Mouse (Mus musculus): ENCODE data around the gene Ubl7. TPM values are rescaled to one million over a fixed set of nuclear protein-coding genes. Genes with fewer than 3 reads are reported as not detected.

Ubl7 gene
- total RNA-seq, 2 experiments from 2014 or later = 78.8 to 85.3 TPM

GRCm38 (mm10) chr9:57907206-57907605, 3.6 kb upstream of the Ubl7 start:
- no peak for DNase-seq (ENCODE audit: low spot score in 2 of 2)

DNA sequence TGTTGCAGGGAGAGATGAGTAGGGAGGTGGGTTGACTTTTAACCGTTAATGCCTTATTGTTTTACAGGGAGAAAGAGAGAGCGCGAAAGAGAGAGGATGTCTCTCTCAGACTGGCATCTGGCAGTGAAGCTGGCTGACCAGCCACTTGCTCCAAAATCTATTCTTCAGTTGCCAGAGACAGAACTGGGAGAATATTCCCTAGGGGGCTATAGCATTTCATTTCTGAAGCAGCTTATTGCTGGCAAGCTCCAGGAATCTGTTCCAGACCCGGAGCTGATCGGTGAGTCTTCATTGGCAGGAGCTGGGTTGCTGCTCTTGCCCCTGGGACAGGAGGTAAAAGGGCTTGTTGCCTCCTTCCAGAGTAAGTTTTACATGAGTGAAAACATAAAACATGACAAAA, 1.8 kb downstream of the Ubl7 start:
- DNase-seq (ENCODE audit: low spot score in 2 of 2) = no peak

GRCm38 (mm10) chr9:57921491-57922060, 10.8 kb downstream of the Ubl7 start:
- DNase-seq (ENCODE audit: low spot score in 2 of 2) = no peak

GRCm38 (mm10) chr9:57922381-57922780, 11.6 kb downstream of the Ubl7 start:
- DNase-seq (ENCODE audit: low spot score in 2 of 2) = no peak

GRCm38 (mm10) chr9:57923046-57923445, 12.3 kb downstream of the Ubl7 start:
- no peak for DNase-seq (ENCODE audit: low spot score in 2 of 2)

- DNase-seq (ENCODE audit: low spot score in 2 of 2) = peak in 1 of 2 experiments; percentile 1
Observed at GRCm38 (mm10) chr9:57931166-57931767, 20.5 kb downstream of the Ubl7 start.

DNA sequence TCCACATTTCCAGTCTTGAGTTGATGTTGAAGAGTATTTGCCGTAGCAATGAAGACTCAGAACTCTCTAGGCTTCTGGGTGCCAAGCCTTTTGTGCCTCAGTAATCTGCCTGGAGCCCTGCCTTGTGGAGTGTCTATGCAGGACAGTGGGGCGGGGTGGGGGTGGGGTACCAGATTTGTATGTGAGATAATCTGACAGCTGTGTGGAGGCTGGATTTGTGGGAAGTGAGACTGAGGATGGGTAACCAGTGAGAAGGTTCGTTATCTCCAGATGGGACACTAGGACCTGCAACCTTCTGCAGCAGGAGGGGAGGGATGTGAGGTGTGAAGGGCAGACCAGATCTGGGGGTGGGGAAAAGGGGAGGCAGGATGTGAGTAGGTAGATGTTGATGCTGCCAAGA, 21.5 kb downstream of the Ubl7 start:
- DNase-seq (ENCODE audit: low spot score in 2 of 2) = no peak

- DNase-seq (ENCODE audit: low spot score in 2 of 2) = no peak
Observed at GRCm38 (mm10) chr9:57932831-57933602, 22.2 kb downstream of the Ubl7 start.

- DNase-seq (ENCODE audit: low spot score in 2 of 2) = peak; percentile 60 to 78
Observed at GRCm38 (mm10) chr9:57935683-57936437, 25.1 kb downstream of the Ubl7 start.

DNA sequence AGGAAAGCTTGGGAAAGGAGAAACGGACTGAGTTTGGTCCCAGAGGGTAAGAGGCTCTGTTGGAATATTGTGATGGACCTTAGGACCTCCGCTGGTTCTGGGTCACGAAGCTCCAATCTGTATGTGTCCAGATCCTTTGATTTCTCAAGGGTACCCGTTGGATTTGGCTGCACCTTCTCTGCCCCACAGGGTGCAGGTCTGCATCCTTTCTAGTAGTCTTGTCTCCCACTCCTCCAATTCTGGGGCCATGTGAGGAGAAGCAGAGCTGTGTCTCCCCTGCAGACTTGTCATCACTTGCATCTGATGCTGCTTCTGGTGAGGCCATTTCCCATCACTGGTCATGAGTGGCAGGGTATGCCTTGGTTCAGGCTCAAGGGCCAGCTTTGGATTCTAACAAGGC, 26.4 kb downstream of the Ubl7 start:
- no peak for DNase-seq (ENCODE audit: low spot score in 2 of 2)

DNA sequence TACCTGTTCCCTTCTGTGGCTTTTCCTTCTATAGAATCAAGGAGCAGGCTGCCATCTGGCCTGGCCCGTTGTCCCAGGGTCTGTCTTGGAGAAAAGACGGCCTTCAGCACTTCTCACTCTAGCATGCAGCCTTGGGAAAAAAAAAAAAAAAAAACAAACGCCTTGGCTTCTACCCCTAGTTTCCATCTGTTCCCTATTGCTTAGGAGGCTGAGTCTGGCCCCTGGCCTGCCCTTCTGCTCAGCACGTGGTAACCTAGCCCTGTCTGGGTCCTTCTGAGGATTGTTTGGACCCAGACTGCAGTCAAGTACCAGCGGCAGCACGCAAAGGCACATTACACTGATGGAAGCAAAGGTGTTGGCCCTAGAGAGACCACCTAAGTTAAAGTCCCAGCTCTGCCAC, 26.9 kb downstream of the Ubl7 start:
- DNase-seq (ENCODE audit: low spot score in 2 of 2) = no peak

DNA sequence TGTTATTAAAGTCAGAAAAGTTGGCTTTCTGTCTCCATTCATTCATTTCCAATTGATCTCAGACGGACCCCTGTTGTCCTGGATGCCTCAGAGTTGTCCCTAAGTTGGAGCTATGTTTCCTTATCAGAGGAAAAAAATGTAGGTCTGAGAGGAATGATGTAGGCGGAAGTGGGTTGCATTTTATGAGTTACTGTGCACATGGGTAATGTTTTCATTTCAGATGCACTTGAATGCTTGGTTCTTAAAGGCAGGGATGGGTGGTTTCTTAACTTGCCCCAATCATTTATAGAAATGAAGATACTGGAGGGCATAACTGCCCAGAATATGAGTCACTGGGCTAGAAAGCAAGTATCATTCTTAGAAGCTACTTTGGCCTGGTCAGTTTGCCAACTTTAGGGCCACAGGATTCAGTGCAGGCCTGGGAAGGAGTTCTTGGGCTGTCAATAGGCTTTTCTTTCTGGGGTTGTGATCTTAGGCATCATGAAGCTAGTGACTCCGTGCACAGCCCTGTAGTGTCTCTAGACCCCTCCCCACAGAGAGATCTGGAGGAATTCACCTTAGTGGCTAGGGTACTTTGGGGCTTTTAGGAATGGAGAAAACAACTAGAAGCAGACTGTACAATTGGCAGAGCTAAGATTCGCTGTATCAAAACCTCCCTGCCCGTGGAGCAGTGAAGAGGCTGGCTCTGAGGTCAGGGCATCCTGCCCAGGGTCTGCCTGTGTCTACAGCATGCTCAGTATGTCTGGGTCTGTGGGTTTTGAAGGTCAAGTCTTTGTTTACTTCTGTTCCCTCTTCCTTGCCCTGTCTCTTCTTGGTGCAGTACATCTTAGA, 27.7 kb downstream of the Ubl7 start:
- DNase-seq (ENCODE audit: low spot score in 2 of 2) = no peak

- peak; percentile 35 to 47 for DNase-seq (ENCODE audit: low spot score in 2 of 2)
Observed at GRCm38 (mm10) chr9:57939431-57940348, 28.9 kb downstream of the Ubl7 start, which contains the start of gene Sema7a. Sema7a (plus strand) TSS chr9:57940112.

- peak in 1 of 2 experiments; percentile 30 for DNase-seq (ENCODE audit: low spot score in 2 of 2)
Observed at GRCm38 (mm10) chr9:57940349-57940794, 29.6 kb downstream of the Ubl7 start.

DNA sequence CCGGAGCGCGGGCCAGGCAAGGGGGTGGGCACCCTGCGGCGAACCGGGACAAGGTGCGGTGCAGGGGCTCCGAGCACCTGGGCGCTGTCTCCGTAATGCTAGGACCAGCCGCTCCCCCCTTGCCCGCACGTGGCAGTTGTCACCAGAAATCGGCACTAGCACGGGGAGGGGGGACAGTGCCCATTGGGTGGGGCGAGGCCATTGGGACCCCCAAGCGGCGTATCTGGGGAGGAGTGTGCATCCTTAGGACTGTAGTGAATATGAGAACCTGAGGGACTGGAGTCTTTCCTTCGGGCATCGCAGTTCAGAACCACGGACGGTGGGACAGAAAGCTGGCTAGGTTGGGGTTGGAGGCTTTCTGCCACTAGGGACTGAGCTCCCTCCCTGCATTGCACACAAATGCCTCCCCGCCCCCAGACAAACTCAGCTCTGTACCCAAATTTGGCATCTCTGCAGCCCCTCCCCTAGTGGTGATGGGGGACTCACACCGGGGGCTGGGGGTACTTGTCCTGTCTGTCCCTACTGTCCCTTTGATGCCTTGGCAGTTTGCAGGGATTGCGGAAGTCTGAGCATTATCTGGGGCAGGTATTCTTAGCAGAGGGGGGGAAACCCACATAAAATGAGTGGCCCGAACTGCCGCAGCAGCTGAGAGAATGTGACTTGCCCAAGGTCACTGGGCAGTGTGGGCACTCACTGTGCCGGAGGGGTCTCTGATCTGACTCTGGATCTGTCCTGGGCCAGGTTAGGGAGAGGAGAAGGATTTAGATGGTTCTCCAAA, 30.3 kb downstream of the Ubl7 start:
- no peak for DNase-seq (ENCODE audit: low spot score in 2 of 2)

DNA sequence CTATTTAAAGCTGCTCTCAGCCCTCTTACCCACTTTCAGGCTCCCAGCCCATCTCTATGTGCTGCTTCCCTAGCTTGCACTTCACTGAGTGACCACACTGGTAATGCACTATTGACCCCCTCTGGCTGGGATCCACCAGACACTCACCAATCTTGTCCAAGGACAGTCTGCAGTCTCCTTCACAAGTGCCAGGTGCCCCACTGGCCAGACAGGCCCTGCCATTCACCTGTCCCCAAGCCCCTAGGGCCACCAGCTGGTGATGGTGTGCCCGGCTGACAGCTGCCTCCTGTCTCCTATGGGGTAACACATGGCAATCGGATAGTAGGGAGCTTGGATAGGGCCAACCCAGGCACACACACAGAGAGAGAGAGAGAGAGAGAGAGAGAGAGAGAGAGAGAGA, 31.3 kb downstream of the Ubl7 start:
- no peak for DNase-seq (ENCODE audit: low spot score in 2 of 2)

GRCm38 (mm10) chr9:57943067-57943466, 32.3 kb downstream of the Ubl7 start:
- DNase-seq (ENCODE audit: low spot score in 2 of 2) = no peak

GRCm38 (mm10) chr9:57944572-57944971, 33.8 kb downstream of the Ubl7 start:
- peak in 1 of 2 experiments; percentile 52 for DNase-seq (ENCODE audit: low spot score in 2 of 2)
